Mouse (Mus musculus): Measurements from ENCODE around the gene Mob4.

GRCm38 (mm10) chr1:55182392-55182791 lies 51.4 kb downstream of the Mob4 start:
- TF ChIP-seq POLR2A (IDR thresholded peaks at IDR 0.05; ENCODE audit: insufficient read depth, low read depth, low read length) (no peak), CTCF (IDR thresholded peaks at IDR 0.05) (no peak)
